Mouse (Mus musculus): ENCODE data around the gene Uroc1.

DNA sequence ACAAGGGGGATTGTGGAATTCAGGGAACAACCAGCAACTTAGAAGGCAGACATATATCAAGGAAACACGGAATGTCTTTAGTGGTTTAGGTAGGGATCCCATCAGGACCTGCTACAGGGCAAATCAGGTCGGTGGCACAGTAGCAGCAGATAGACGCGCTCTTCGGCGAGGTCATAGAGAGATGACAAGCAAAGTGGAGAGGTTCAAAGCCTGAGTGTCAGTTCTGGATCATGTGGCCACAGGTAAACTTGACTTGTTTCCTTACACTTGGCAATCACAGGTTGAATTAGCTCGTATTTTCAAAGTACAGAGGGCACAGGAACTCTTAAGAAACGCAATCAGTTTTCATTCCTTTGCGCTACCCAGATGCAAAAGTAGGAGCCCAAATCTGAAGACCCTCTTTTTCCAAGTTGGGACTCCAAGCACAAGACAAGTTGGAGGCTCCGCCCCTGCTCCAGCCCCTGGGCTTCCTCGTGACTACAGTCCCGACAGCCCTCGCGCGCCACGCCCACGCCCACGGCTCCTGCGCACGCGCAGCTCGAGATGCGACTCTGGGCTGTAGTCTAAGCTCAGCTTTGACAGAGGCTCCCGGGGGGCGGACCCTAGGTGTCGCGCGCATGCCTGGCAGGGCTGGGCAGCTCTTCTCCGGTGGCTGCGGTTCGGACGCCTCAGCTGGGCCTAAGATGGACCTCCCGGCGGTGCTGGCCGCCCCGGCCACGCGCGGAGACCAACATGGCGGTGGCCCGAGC, 36.1 kb downstream of the Uroc1 start, which contains the start of gene Zxdc:
- TF ChIP-seq CTCF (IDR thresholded peaks at IDR 0.05; ENCODE audit: borderline replicate concordance, insufficient read depth, low read depth, low read length) (no peak), POLR2A (IDR thresholded peaks at IDR 0.05; ENCODE audit: borderline replicate concordance, insufficient read depth, low read length) (peak; percentile 69)

Measured in cerebellum, adult 2 months (tissue).